Mouse (Mus musculus): ENCODE results near the gene A730049H05Rik.

- TF ChIP-seq POLR2A (IDR thresholded peaks at IDR 0.05; ENCODE audit: low read depth, low read length): no peak
- no peak for TF ChIP-seq CTCF (IDR thresholded peaks at IDR 0.05; ENCODE audit: extremely low read depth, insufficient read depth, insufficient read length, insufficient replicate concordance)
Observed at GRCm38 (mm10) chr6:92826561-92826960, 10.3 kb downstream of the A730049H05Rik start.
